13 mouse cellular contexts compared by ENCODE assay signal in the genomic region with DNA sequence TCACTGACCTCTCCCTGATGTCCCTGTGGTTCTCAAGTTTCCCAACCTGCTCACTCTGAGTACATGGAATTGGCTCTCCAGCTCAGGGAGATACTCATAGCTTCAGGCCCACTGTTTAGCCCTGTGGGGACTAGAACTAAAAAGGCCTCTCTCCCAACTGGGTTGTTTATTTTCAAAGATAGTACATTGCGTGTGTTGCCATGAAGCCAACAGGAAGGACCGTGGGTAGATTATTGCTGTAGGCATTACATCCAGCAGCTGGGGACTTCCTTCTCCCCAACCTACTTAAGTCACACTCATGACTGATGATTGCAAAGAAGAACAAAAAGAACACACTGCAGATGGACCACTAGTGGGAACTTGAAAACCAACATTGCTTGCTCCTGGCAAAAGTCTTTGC.
DNase-seq lines count a peak whose midpoint lies in the region; ATAC-seq and TF ChIP-seq lines count a peak whose summit lies in the region.
"Had no signal": no experiment of that assay in that cellular context is flagged by ENCODE, and none has a peak within 500 bp of the region (broad histone marks: within the 10 kb centered on the region; RNA-seq: fewer than 3 reads in every experiment).

No protein-coding gene starts in this region.

- 66% methylated on average over 2 of the region's 2 CpGs for WGBS in kidney, postnatal 0 days
- WGBS in hindbrain, embryonic 13.5 days: 34% methylated on average over 2 of the region's 2 CpGs
- 61% methylated on average over 2 of the region's 2 CpGs for WGBS in stomach, embryonic 14.5 days

- no peak overlapping the region for H3K4me3 ChIP-seq in kidney, postnatal 0 days (replicated peaks; ENCODE audit: low read depth, low read length)
- H3K4me3 ChIP-seq in hindbrain, embryonic 13.5 days: no peak overlapping the region
- H3K4me3 ChIP-seq in stomach, embryonic 14.5 days (ENCODE audit: low read depth, low read length): no peak overlapping the region
- H3K4me3 ChIP-seq: erythroblast, embryonic 14.5 days had no signal

- no peak for ATAC-seq in kidney, postnatal 0 days (replicated peaks; ENCODE audit: low FRiP score, low read depth)
- no peak for ATAC-seq in hindbrain, embryonic 13.5 days (ENCODE audit: low FRiP score)
- no peak for ATAC-seq in stomach, embryonic 14.5 days (ENCODE audit: insufficient number of reproducible peaks, insufficient read depth, low FRiP score, low read depth)

- peak overlapping the region; percentile 20; the same call in 1 of the 2 replicates for H3K27ac ChIP-seq in kidney, postnatal 0 days
- H3K27ac ChIP-seq in hindbrain, embryonic 13.5 days: peak overlapping the region; percentile 66
- peak overlapping the region; percentile 30; the same call in 1 of the 2 replicates for H3K27ac ChIP-seq in stomach, embryonic 14.5 days (ENCODE audit: low read length)

- H3K4me1 ChIP-seq in kidney, postnatal 0 days (replicated peaks; ENCODE audit: insufficient read depth, low read length): peaks cover 32% of the 10 kb centered on the region
- H3K4me1 ChIP-seq in hindbrain, embryonic 13.5 days (replicated peaks): peaks cover 46% of the 10 kb centered on the region
- H3K4me1 ChIP-seq in stomach, embryonic 14.5 days (ENCODE audit: control insufficient read depth, insufficient read depth, low read length): peaks cover 53% of the 10 kb centered on the region

- no peak for TF ChIP-seq CTCF in kidney, postnatal 0 days (IDR thresholded peaks at IDR 0.05; ENCODE audit: low read depth)

- peak; percentile 89 for DNase-seq in heart, adult 11 months
- no peak for DNase-seq in heart, postnatal 10 days
- no peak for DNase-seq in kidney, postnatal 0 days (ENCODE audit: low spot score)
- no peak for DNase-seq in kidney, postnatal 14 days
- DNase-seq in adrenal gland, adult 8-10 months: no peak
- no peak for DNase-seq in layer of hippocampus, adult 18-20 months (ENCODE audit: low spot score in 2 of 2)
- DNase-seq: B cell, adult 2 months; lung, adult 2 months; thymus, postnatal 36 days had no signal

- no peak overlapping the region for H3K4me2 ChIP-seq in kidney, postnatal 0 days (ENCODE audit: low read length)
- no peak overlapping the region for H3K4me2 ChIP-seq in hindbrain, embryonic 13.5 days
- no peak overlapping the region for H3K4me2 ChIP-seq in stomach, embryonic 14.5 days (replicated peaks; ENCODE audit: low read depth, low read length)
- H3K4me2 ChIP-seq: midbrain, embryonic 11.5 days had no signal

- no peak overlapping the region for H3K9ac ChIP-seq in kidney, postnatal 0 days (ENCODE audit: low read depth, low read length)
- no peak overlapping the region for H3K9ac ChIP-seq in hindbrain, embryonic 13.5 days
- H3K9ac ChIP-seq in stomach, embryonic 14.5 days (replicated peaks; ENCODE audit: low read depth, low read length): no peak overlapping the region

- H3K27me3 ChIP-seq in kidney, postnatal 0 days (ENCODE audit: insufficient read depth, low read length): no peaks in the 10 kb centered on the region
- no peaks in the 10 kb centered on the region for H3K27me3 ChIP-seq in hindbrain, embryonic 13.5 days
- no peaks in the 10 kb centered on the region for H3K27me3 ChIP-seq in stomach, embryonic 14.5 days (ENCODE audit: control insufficient read depth, insufficient read depth, low read length)

- no peaks in the 10 kb centered on the region for H3K9me3 ChIP-seq in kidney, postnatal 0 days (replicated peaks; ENCODE audit: low read length)
- no peaks in the 10 kb centered on the region for H3K9me3 ChIP-seq in hindbrain, embryonic 13.5 days
- H3K9me3 ChIP-seq in stomach, embryonic 14.5 days (ENCODE audit: control insufficient read depth, low read depth, low read length): no peaks in the 10 kb centered on the region

- H3K36me3 ChIP-seq in kidney, postnatal 0 days (ENCODE audit: insufficient read depth, low read length): no peaks in the 10 kb centered on the region
- no peaks in the 10 kb centered on the region for H3K36me3 ChIP-seq in hindbrain, embryonic 13.5 days
- no peaks in the 10 kb centered on the region for H3K36me3 ChIP-seq in stomach, embryonic 14.5 days (ENCODE audit: control insufficient read depth, insufficient read depth, low read length)

- intact Hi-C loops in heart, postnatal 10 days (cut with DNase I): no loop called here
